9 mouse cellular contexts compared by ENCODE assay signal in the genomic region with DNA sequence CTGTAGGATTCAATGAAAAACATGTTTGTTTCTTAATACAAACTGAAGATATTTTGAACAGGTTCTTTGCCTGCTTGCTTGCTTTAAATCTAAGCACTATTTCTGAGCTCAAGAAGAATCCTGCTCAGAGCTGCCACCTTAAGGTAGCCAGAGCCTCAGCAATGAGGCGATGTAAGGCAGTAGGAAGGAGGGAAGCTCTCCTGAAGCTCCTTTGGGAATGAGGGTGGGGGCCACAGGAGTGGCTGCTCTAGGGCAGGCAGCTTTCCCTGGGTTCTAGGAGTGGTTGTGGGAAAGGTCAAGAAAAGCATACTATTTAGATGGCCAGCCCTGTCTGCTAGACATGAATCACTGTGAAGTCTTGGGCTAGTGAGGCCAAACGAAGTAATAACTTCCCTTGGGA.
DNase-seq lines count a peak whose midpoint lies in the region; ATAC-seq lines count a peak whose summit lies in the region.
"Had no signal": no experiment of that assay in that cellular context is flagged by ENCODE, and none has a peak within 500 bp of the region (broad histone marks: within the 10 kb centered on the region; RNA-seq: fewer than 3 reads in every experiment).

No protein-coding gene starts in this region.

- H3K4me1 ChIP-seq in forebrain, embryonic 16.5 days (replicated peaks; ENCODE audit: control insufficient read depth, insufficient read depth, low read length), result no peaks in the 10 kb centered on the region
- no peaks in the 10 kb centered on the region for H3K4me1 ChIP-seq in forebrain, embryonic 15.5 days
- no peaks in the 10 kb centered on the region for H3K4me1 ChIP-seq in midbrain, embryonic 16.5 days (ENCODE audit: control insufficient read depth, insufficient read depth, low read length)
- H3K4me1 ChIP-seq in midbrain, embryonic 10.5 days, result 0 out of 2 replicates have a peak, but pooled peaks cover 3% of the 10 kb centered on the region
- H3K4me1 ChIP-seq: lung, embryonic 15.5 days had no signal

- H3K27ac ChIP-seq in forebrain, embryonic 16.5 days (ENCODE audit: low read length), result no peak overlapping the region
- no peak overlapping the region for H3K27ac ChIP-seq in forebrain, embryonic 15.5 days (replicated peaks)
- no peak overlapping the region for H3K27ac ChIP-seq in midbrain, embryonic 16.5 days (ENCODE audit: low read length)
- H3K27ac ChIP-seq in midbrain, embryonic 10.5 days (replicated peaks), result no peak overlapping the region
- H3K27ac ChIP-seq: lung, embryonic 15.5 days had no signal

- no peak overlapping the region for H3K4me3 ChIP-seq in forebrain, embryonic 16.5 days (replicated peaks; ENCODE audit: low read length)
- no peak overlapping the region for H3K4me3 ChIP-seq in forebrain, embryonic 15.5 days
- H3K4me3 ChIP-seq in midbrain, embryonic 16.5 days (ENCODE audit: low read depth, low read length), result no peak overlapping the region
- no peak overlapping the region for H3K4me3 ChIP-seq in midbrain, embryonic 10.5 days
- H3K4me3 ChIP-seq: lung, embryonic 15.5 days had no signal

- no peaks in the 10 kb centered on the region for H3K36me3 ChIP-seq in forebrain, embryonic 16.5 days (ENCODE audit: control insufficient read depth, insufficient read depth)
- H3K36me3 ChIP-seq in forebrain, embryonic 15.5 days, result no peaks in the 10 kb centered on the region
- H3K36me3 ChIP-seq in midbrain, embryonic 16.5 days (ENCODE audit: control insufficient read depth, insufficient read depth, low read length), result no peaks in the 10 kb centered on the region
- no peaks in the 10 kb centered on the region for H3K36me3 ChIP-seq in midbrain, embryonic 10.5 days
- H3K36me3 ChIP-seq: lung, embryonic 15.5 days had no signal

- no peaks in the 10 kb centered on the region for H3K9me3 ChIP-seq in forebrain, embryonic 16.5 days (ENCODE audit: control insufficient read depth, low read length)
- H3K9me3 ChIP-seq in forebrain, embryonic 15.5 days, result no peaks in the 10 kb centered on the region
- H3K9me3 ChIP-seq in midbrain, embryonic 16.5 days (replicated peaks; ENCODE audit: control insufficient read depth, low read length, poor library complexity, severe bottlenecking), result no peaks in the 10 kb centered on the region
- H3K9me3 ChIP-seq in midbrain, embryonic 10.5 days (replicated peaks), result no peaks in the 10 kb centered on the region
- H3K9me3 ChIP-seq: lung, embryonic 15.5 days had no signal

- H3K4me2 ChIP-seq in forebrain, embryonic 16.5 days (ENCODE audit: low read length), result no peak overlapping the region
- H3K4me2 ChIP-seq in forebrain, embryonic 15.5 days (replicated peaks), result no peak overlapping the region
- no peak overlapping the region for H3K4me2 ChIP-seq in midbrain, embryonic 16.5 days (ENCODE audit: low read length)
- H3K4me2 ChIP-seq: lung, embryonic 15.5 days had no signal

- DNase-seq in midbrain, embryonic 10.5 days (ENCODE audit: low spot score), result no peak
- peak; percentile 15 for DNase-seq in fibroblast of lung, adult 2 months (ENCODE audit: low read depth)
- peak; percentile 6 for DNase-seq in retina, postnatal 1 day
- no peak for DNase-seq in spleen, adult 18-20 months
- no peak for DNase-seq in spleen, postnatal 36 days (ENCODE audit: low spot score in 2 of 2)

- no peaks in the 10 kb centered on the region for H3K27me3 ChIP-seq in forebrain, embryonic 16.5 days (replicated peaks; ENCODE audit: control insufficient read depth, insufficient read depth, low read length)
- no peaks in the 10 kb centered on the region for H3K27me3 ChIP-seq in forebrain, embryonic 15.5 days
- H3K27me3 ChIP-seq in midbrain, embryonic 16.5 days (ENCODE audit: control insufficient read depth, insufficient read depth, low read depth, low read length), result no peaks in the 10 kb centered on the region
- no peaks in the 10 kb centered on the region for H3K27me3 ChIP-seq in midbrain, embryonic 10.5 days (ENCODE audit: low read depth, poor library complexity, severe bottlenecking)
- H3K27me3 ChIP-seq: lung, embryonic 15.5 days had no signal

- 50% methylated on average over 2 of the region's 2 CpGs for WGBS in forebrain, embryonic 16.5 days
- WGBS in forebrain, embryonic 15.5 days, result 45% methylated on average over 2 of the region's 2 CpGs
- WGBS in midbrain, embryonic 16.5 days, result 42% methylated on average over 2 of the region's 2 CpGs
- 47% methylated on average over 2 of the region's 2 CpGs for WGBS in midbrain, embryonic 10.5 days

- H3K9ac ChIP-seq in forebrain, embryonic 16.5 days (replicated peaks; ENCODE audit: low read depth, low read length), result no peak overlapping the region
- no peak overlapping the region for H3K9ac ChIP-seq in forebrain, embryonic 15.5 days (replicated peaks)
- no peak overlapping the region for H3K9ac ChIP-seq in midbrain, embryonic 16.5 days (ENCODE audit: low read depth, low read length)
- H3K9ac ChIP-seq: lung, embryonic 15.5 days had no signal

- ATAC-seq in forebrain, embryonic 16.5 days, result peak; percentile 64
- no peak for ATAC-seq in forebrain, embryonic 15.5 days (replicated peaks)
- ATAC-seq in midbrain, embryonic 16.5 days, result peak; percentile 51; the same call in 1 of the 2 replicates

Comparison
In these comparisons a context has a peak if more than half of its experiments do, and no peak if none do; other contexts are left out.
1. DNase-seq: peak in fibroblast of lung, adult 2 months (single experiment) and retina, postnatal 1 day (single experiment); none in midbrain, embryonic 10.5 days (single experiment), spleen, adult 18-20 months (0 of 2) and spleen, postnatal 36 days (0 of 2).